Mouse (Mus musculus): ENCODE measurements around the gene Aven.

Aven gene

DNA sequence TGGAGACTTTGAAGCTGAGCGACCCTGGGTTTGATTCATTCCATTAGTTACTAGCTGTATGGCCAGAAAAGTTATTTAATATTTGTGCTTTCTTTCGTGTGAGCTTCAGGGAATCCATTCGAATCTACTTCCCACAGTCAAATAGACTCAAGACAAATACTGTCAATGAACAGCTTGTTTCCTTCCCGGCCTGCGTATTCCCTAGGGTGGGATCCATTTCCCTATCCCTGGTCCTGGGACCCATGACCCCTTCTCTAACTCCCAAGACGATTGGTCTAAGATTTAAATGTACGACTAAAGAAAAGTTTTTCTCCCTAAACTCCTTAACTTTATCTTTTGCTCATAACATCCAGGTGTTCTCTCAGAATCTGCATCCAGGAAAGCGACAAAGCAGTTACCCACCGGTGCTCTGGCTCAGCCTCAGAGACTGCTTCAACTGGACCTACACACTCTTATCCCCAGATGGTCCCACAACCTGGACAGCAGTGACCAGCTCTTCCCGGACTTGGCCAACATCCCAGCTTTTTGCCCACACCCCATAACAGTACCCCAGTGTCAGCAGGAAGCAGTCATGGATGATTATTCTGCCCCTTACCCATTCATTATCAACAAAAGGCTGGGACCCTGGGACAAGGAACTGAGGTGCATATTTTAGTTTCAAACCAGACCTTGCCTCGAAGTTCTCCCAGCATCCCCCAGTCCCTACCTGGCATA lies 2.1 kb upstream of the Aven start:
- DNase-seq: no peak

DNA sequence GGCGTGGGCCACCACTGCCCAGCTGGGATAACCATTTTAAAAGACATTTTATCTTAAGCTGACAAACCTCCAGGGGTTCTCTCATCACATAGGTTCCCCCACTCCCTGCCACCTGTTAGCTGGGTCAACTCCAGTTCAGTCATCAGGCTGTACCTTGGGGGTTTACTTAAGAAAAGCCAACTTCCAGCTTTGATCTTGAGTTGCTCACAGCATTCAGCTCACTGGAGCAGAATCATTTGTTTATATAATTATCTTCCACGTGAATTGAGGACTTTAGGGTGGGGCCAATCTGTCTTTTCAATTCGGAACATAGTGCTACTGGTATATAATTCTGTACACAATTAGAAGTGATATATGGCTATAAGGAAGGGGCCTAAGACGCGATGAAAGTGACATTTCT lies 1.1 kb upstream of the Aven start:
- DNase-seq: no peak

DNA sequence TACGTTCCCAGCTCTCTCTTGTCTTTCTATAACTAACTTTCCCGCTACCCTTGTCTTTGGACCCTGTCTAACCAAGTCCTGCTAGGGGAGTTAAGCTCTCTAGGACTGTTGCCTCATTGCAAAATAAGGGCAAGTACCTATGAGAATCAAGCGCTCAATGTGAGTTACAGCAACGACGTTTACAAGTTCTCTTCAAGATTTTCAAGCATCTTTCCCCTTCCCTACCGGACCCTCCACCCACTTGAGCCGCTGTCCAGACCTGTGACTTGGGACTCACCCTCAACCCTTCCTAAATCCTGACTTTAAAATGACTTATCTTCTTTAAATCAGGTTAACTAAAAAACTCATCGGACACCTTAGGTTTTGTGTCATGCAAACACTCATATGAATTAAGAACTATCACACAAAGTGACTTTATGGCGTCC lies 321 bp upstream of the Aven start:
- no peak for DNase-seq

DNA sequence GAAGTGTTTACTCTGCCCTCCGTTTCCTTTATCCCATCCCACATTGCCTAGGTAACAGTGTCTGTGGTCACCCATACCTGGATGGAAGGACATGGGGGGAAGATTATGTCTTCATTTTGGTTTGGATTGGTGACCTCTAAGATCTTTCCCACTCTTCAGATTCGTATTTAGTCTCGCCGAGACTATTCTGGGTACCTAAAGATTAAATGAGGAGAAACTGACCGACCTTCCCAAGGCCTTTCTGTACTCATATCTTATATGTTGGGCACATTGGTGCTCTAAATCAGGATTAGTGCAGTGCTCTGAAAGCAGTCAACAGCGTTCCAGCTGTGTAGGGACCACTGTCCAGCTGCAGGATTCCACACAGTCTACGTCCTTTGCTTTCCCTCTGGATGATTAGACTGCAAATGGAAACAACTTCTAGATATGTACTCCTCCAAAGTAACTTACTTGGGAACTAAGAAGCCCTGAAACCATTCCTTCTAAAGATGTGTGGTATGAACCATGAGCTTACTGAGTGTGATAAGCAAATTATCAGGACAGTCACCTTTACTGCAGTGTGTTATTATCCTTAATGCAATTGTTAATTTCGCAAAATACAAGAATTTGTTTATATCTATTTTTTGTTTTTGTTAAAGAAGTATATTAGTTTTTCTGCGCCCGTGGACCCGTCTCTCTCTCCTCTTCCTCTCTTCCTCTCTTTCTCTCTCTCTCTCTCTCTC lies 936 bp downstream of the Aven start:
- DNase-seq: no peak

DNA sequence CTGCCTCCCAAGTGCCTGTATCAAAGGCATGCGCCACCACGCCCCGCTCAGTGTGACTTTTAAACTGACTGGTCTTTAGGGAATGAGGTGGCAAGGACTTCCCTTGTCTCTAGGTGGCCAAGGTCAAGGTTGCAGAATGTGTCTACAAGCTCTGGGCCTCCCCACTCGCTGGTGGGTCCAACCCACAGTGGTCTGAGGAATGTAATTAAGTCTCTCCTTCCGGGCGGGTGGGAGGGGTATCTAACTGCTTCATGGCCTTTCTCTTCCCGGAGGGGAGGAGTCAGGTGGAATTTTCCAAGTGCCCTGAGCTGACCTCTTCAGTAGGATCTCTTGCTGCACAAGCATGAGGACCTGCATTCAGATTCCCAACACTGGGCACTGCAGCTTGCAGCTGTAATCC lies 5.1 kb downstream of the Aven start:
- no peak for DNase-seq

DNA sequence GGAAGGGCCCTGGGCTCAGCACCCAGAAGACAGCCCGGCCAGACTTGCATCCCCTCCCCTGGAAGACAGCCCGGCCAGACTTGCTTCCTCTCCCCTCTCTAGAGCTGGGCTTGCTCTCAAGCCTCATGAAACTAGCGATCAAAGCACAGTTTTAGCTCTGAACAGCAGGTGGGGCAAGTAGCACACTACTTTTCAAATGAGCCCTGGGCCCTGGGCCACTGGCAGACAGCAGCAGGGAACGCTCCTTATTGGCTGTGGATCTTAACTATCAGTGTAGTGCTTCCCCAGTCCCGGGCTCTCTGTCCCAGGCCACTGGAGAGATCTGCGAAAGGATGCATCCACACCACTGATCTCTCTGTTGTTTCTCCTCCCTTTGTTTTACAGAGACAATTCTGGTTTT lies 8.4 kb downstream of the Aven start:
- peak; percentile 45 to 46 for DNase-seq

DNA sequence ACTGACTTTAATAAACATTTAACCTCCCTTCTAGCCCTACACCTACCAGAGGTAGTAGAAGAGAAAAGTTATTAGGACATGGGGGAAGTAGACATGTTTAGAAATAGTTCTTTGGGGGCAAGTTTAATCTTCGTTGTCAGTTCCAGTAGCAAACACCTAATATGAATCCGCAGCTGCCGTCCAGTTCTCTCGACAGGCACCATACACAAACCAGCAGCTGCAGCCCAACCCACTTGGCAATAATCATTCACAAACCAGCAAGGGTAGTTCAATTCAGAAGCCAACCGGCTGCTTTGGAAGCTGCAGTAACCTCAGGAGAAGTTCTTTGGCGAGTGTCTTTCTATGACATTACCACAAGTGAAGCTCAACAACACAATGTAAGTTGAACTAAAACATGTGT lies 11.2 kb downstream of the Aven start:
- DNase-seq: no peak

DNA sequence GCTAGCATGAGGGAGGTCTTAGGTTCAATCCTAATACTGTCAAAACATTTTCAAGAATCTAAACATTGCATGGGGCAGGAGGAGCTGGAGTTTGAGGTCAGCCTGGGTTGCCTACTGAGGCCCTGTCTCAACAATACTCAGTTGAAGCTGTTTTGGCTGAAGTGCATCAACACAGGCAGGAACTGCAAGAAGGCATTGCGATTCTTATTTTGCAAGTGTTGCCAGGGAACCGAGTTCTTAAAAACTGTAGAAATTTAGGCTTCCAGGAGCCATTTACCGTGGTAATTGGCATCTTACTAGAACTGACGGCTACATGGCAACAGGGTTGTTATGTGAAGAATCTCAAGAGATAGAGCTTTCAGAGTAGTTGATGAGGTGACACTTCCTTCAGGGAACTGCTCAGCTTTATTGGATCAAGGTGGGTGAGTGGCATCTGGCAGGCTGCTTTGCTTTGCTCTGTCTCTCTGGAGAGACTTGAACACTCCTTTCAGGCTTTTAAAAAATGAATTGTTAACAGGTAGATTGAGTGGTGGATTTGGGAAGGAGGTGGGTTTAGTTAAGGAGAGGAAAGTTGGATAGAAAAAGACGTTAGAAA lies 14.2 kb downstream of the Aven start:
- DNase-seq: no peak

DNA sequence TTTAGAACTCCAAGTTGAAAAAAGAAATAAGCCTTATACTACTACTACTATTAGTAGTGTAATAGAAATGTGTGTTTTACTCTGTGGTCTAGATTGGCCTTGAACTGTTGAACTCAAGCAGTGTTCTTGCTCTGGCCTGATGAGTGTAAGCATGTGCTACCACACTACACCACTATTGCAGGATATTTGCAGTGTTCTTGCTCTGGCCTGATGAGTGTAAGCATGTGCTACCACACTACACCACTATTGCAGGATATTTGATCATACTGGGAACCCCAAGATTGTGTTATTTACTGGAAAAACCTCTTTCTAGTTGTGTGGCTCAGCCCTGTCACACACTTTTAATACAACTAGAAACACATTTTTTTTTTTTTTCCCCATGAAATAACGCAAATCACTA lies 14.7 kb downstream of the Aven start:
- DNase-seq: no peak

DNA sequence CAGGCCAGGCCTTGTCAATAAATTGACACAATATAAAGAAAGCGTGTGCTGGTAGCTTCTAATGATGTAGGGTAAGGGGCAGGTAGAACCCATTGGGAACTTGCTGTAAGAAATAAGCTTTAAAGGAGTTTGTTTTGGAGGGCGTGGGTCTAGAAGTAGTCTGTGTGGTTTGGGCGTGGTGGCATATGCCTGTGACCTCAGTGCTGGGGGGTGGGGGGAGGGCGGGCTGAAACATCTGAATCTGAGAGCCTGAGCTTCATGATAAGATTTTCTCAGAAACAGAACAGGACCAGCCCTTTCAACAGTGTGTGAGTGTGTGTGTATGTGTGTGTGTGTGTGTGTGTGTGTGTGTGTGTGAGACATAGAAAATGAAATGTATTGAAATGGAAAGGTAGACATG lies 17.4 kb downstream of the Aven start:
- no peak for DNase-seq

DNA sequence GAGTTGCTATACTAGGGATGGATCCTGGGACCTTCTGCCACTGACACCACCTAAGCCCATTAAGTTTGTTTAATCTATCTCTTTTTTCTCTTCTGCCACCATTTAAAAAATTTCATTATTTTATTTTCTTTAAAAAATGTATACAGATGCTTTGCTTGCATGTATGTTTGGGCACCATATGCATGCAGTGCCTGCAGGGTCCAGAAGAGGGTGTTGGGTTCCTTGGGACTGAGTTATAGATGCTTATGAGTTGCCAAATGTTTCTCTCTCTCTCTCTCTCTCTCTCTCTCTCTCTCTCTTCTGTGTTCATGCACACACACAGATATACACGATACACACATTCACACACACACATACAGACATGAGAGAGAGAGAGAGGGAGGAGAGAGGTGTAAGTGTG lies 20.3 kb downstream of the Aven start:
- no peak for DNase-seq

DNA sequence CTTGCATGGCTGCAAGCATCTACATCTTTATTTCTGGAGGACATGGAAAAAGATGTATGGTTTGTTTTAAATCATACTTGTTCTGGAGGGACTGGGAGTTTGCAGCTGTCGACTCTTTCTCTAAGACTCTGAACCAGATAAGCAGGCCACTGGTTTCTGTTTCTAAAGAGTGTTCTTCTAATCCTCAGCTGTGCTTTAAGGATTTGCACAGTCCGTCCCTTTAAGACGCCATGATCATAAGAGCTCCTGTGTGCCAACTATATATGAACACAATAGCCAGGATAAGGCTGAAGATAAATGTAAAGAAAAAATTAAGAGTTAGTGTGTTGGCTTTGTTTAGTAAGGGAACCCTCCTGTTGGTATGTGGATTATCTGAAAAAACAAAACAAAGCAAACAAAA lies 24.0 kb downstream of the Aven start:
- DNase-seq: no peak

DNA sequence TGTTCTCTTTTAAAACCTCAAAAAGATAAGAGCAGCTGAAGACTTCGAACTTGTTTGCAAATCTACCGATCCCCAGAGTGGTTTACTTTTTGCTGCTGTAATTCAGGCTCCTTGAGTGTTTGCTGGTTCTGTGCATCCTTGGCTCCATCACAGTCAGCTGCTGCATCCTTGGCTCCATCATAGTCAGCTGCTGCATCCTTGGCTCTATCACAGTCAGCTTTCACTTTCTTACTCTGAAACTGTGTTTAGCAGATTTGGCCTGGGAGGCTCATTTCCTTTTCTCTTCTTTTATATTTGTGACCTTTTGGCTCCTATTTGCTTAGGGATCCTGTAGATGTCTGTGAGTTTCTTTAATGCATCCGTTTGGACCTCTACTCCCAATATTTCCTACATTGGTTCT lies 24.5 kb downstream of the Aven start:
- DNase-seq: no peak

DNA sequence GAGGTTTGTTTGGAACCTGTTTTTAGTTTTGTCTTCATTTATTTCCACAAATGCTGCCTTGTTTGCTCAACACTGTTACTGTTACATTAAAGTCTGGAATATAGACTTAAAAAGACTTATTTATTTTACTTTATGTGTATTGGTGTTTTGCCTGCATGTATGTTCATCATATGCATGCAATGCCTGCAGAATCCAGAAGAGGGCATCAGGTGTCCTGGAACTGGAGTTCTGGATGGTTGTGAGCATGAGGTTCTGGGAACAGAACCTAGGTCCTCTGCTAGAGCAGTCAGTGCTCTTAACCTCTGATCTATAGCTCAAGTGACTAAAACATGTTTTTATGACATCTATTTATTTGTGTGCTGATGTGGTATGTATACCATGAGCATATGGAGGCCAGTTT lies 25.8 kb downstream of the Aven start:
- DNase-seq: no peak

DNA sequence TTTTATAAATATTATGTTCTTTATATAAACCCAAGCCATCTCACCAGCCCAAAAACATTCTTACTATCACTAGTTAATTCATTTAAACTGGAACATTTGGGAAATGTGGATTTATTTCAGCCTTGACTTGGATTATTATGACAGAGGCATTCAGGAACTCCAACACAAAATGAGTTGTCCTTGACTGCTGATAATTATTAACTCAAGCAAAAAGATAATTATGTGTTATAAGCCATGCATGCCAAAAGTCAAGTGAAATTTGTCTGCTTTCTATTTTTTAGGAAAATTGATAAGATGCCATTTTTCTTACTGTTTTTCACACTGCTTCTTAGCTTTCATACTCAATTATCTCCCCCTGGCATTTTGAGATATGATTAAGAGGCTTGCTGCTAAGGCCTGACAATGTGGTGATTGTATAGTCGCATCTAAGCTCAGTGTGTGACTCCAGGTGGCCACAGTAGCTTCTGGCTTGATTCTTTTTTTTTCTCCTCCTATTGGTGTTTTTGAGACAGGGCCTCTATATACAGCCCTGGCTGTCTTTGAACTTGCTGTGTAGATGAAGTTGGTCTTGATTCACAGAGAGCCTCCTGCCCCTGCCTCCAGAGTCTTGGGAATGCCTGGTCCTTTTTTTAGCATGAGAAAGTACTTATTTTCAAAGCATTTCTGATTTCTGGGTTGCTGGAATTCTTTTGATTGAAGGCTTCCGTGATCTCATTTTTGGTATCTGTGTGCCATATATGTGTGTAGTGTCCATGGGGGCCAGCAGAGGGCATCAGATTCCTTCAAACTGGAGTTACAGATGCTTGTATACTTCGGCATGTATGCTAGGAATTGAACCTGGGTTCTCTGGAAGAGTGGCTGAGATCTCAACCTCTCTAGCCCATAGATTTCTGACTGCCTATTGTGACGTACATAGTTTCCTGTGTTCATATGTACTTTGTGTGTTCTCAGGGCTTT lies 28.0 kb downstream of the Aven start:
- no peak for DNase-seq

DNA sequence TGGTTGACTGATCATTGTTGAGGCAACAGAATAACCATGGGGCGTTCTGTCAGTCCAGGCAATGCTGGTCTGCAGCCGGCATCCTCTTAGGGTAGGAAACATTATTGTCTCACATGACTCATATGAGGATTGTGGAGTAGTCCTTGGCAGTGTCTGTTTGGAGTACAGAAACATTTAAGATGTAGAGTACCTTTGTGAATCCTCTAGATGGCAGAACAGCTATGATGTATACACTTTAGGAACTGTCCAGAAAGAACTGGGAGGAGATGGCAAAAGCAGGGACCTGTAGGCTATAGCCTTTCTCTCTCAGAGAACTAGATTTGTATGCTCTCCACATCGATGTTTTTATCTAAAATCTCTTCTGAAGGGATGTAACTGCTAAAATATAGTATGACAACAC lies 34.2 kb downstream of the Aven start:
- no peak for DNase-seq

DNA sequence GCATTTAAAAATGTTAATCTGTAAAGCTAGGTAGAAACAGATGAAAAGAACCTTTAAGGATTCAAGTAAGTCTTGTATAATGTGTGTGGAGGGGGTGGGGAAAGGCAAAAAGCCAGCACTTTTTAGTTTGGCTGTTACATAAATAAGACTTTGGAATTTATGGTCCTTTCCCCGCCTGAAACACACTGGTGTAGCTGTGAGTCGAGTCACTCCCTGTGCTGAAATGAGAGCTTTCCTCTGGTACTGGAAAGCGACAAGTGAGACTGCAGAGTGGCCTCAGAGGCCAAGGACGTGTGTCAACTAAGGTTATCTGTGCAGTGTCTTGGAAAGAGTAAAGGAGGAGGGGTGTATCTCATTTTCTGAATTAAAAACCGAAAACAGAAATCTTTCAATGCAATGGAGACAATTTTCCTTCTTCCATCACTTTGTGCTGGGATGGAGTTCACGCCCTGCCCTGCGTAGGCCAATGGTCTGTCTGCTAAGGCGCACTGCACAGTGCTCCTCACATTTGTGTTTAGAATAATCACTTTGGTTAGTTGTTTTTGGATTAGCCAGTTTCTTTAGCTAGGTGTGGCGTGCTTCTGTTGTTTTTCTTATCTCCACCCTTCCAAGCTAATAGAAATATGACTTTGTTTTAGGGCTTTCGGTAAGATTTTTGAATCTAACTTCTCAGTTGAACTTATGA lies 40.2 kb downstream of the Aven start:
- no peak for DNase-seq

DNA sequence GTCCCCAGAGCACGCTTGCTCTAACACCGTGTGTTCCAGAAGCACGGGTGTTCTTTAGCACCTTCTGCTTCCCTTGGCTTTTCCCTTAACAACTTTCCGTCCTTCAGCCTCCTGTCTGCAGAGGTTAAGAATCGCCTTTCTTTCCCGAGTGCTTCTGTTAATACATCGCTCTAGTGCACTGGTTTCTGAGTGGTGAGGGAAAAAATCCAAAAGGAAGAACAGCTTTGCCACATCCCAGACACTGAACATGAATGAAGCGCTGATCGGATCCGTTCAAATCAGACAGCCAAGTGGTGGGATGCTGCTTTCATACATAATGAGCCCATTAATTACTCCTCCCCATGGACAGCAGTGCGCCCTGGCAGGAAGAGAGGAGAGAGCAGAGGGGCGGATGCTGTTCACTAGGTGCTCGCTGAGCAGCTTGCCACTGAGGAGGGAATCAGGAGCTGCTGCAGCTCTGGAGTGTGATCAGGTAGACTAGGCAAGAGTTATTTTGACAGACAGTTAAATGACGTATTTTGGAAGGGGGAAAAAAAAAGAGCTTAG lies 42.0 kb downstream of the Aven start:
- DNase-seq: no peak

DNA sequence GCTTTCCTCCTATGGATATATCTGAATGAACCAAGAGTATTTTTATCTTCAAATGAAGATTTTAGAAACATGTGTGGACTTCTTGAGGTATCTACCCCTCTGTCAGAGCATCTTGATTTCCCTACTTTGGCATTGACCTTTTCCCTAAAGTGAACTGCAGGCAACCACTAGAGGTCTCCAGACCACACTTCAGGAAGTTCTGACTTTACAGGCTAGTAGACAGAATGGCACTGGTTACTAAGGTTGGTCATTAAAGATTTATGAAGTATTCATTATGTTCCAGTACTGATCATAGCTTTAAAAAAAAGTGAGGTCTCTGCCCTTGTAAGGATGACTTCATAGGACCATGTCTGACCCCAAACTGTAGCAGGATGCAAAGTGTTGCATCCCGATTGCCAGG lies 46.0 kb downstream of the Aven start:
- DNase-seq: peak in 1 of 2 experiments; percentile 9

DNA sequence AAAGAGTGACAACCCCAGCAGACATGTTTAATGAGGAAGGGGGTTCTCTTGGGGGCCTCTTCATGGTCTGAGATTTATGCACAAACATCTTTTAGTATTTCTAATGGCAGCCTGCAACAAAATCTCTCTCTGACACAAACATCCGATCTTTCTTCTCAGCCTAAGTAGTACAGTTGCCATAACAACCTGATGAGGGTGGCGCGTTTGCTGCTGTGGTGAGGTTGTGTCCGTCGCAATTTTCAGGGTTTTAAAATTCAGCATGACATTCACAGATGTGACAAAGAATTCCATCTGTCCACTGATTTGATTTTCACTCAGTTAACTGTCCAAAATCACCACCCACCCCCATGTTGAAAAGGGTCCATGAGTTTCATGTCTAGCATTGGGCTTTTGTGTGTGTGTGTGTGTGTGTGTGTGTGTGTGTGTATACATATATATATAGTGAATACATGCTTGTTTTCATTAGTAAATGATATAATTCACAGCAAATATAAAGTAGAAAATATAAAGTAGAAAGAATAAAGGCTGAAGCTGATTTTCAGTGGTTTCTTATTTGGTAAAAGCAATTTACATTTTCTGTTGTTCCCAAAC lies 49.0 kb downstream of the Aven start:
- DNase-seq: no peak

DNA sequence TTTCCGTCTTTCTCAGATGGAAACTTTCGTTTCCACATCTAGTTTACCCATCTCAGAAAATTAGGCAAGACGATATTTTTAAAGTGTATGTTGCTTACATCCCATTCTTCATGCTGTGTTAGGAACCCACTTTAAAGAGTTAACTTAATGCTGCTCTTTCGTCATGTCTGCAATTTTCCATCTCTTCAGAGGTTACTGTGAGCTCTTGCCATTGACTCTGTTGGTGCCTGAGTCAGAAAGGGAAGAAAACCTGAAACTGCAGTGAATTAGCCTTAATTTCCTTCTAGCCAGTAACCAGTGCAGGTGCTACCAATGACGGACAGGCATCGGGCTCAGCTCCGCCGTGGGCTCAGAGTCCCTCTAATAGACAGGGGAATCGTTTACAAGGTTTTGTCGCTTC lies 63.8 kb downstream of the Aven start:
- no peak for DNase-seq

DNA sequence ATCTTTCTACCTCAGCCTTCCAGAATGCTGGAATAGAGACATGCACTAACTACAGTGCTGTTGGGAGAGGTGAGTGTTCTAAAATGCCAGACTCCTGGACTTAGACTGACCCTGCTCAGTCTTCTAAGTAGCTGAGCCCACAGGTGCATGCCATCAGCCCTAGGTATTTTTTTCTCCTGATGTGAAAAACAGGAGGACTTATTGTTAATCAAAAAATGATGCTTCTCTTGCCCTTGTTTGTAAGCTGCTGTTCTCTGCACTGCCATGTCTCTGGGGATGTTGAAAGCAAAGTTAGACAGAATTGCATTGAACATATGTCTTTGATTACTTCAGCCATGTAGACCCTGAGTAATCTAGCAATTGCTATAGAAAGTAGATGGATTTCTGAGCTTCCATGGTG lies 64.7 kb downstream of the Aven start:
- no peak for DNase-seq
